Mouse (Mus musculus) liver, adult 10 weeks (tissue): Measurements from ENCODE around the gene Aknad1. TPM values are rescaled to one million over a fixed set of nuclear protein-coding genes. Genes with fewer than 3 reads are reported as not detected.

ENCODE experiments used
- polyA plus RNA-seq: library from polyadenylated mRNA; stranded (reverse); fragments of 350-450 nt; fragmentation: Illumina TruSeq; extraction: RNeasy Lipid Tissue Mini Kit (QIAGEN cat#74804); gene quantifications from one replicate; pipeline ENCODE4 v1.2.3, GENCODE M21; 2014; ENCODE audit warnings: low read depth, low replicate concordance

Aknad1 gene
- not detected for polyA plus RNA-seq

GRCm38 (mm10) chr3:108739045-108739708 is at the start of gene Aknad1:
Gene Aknad1 (plus strand): TSS chr3:108739658.

GRCm38 (mm10) chr3:108722036-108722872 is 17.2 kb upstream of the Aknad1 start, which contains the start of gene Gpsm2:
Gene Gpsm2 (minus strand): TSS chr3:108722309.

Other genes starting within 250 kb of the Aknad1 start
- gene 1700013F07Rik, start 205.5 kb upstream of the Aknad1 start, polyA plus RNA-seq, result not detected
- 0.42 TPM for gene 5330417C22Rik, start 203.1 kb upstream of the Aknad1 start, polyA plus RNA-seq
- gene Tmem167b, start 177.2 kb upstream of the Aknad1 start, polyA plus RNA-seq, result 43.0 TPM
- 42.8 TPM for gene Taf13, start 168.0 kb upstream of the Aknad1 start, polyA plus RNA-seq
- gene Wdr47, start 148.4 kb upstream of the Aknad1 start, polyA plus RNA-seq, result 4.4 TPM
- gene Clcc1, start 85.7 kb upstream of the Aknad1 start, polyA plus RNA-seq, result 52.2 TPM
- gene Gpsm2, start 17.3 kb upstream of the Aknad1 start, polyA plus RNA-seq, result 6.8 TPM
- gene Stxbp3, start 100.9 kb downstream of the Aknad1 start, polyA plus RNA-seq, result 51.0 TPM
- gene Fndc7, start 150.3 kb downstream of the Aknad1 start, polyA plus RNA-seq, result not detected
- gene Prpf38b, start 172.1 kb downstream of the Aknad1 start, polyA plus RNA-seq, result 69.4 TPM
- gene Henmt1, start 200.2 kb downstream of the Aknad1 start, polyA plus RNA-seq, result not detected
- gene Gm9857, start 200.8 kb downstream of the Aknad1 start, polyA plus RNA-seq, result not detected